Mouse (Mus musculus): ENCODE measurements at regions not wholly inside any gene's neighbourhood (a gene's known extent, or its start where the extent isn't known, plus 50 kb on each side); places are given as distances from the start of the nearest gene placed in this dataset.

GRCm38 (mm10) chr9:61478862-61479261 is 106.7 kb downstream of the Tle3 start:
- DNase-seq (ENCODE audit: low read depth, low spot score), result peak; percentile 70
- Histone ChIP-seq H3K27me3 (ENCODE audit: control insufficient read depth, insufficient read depth, low read length, poor library complexity, severe bottlenecking) (no peaks in the 10 kb centered on the region), H3K36me3 (ENCODE audit: control insufficient read depth, insufficient read depth, low read length, poor library complexity, severe bottlenecking) (no peaks in the 10 kb centered on the region)

DNA sequence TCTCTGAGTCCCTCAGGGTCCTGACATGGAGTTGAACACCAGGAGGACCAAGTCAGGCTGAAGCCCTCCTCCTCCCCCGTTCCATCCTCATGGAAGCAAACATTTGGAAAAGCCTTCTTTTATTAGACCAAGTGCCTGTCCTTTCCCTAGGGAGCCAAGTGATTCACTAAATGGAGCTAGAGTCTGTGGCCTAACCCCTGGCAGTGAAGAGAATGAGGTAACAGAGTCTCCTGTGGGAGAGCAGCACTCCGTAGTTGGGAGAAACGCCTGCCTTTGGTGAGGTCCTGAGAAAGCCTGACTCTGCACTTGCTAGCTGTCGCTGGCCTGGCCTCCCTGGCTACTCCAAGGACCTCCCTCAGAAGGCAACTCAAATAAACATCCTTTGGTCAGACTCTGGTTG is 104.2 kb downstream of the Tle3 start:
- H3K36me3 ChIP-seq (ENCODE audit: control insufficient read depth, insufficient read depth, low read length, poor library complexity, severe bottlenecking), result no peaks in the 10 kb centered on the region
- no peaks in the 10 kb centered on the region for H3K27me3 ChIP-seq (ENCODE audit: control insufficient read depth, insufficient read depth, low read length, poor library complexity, severe bottlenecking)
- no peak for DNase-seq (ENCODE audit: low read depth, low spot score)

DNA sequence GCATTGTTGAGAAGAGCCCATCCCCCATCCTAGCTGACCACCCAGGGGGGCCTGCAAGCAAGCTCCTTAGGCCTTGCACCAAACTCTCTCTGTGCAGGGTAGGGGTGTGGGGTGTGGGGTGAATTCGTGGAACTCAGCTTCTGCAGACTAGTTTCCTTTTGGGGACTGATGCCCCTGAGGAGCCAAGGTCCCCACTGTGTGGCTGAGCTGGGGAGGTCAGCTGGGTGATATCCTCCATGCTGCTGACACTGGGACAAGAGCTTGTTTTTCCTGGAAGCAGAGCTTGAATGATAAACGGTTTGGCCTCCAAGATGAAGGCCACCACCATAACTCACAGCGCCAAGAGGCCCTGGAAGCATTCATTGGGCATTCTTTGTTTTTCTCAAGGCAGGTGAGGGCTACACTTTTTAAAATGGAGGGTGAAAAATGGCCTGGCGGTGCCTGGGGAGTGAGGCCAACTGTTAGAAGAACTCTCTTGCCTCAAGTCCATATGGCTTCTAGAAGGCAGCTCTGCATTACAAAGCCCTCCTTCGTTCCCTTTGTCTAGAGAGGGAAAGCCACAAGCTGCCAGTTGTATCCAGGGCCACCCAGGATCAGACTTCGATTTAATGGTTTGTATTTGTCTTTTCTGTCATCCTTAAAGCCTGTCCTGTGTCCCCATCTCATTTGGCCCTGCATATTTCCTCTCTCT is 98.8 kb downstream of the Tle3 start:
- no peaks in the 10 kb centered on the region for H3K36me3 ChIP-seq (ENCODE audit: control insufficient read depth, insufficient read depth, low read length, poor library complexity, severe bottlenecking)
- DNase-seq (ENCODE audit: low read depth, low spot score), result no peak
- no peaks in the 10 kb centered on the region for H3K27me3 ChIP-seq (ENCODE audit: control insufficient read depth, insufficient read depth, low read length, poor library complexity, severe bottlenecking)

GRCm38 (mm10) chr9:61468897-61469509 is 96.8 kb downstream of the Tle3 start:
- no peak for DNase-seq (ENCODE audit: low read depth, low spot score)
- Histone ChIP-seq H3K36me3 (ENCODE audit: control insufficient read depth, insufficient read depth, low read length, poor library complexity, severe bottlenecking) (no peaks in the 10 kb centered on the region), H3K27me3 (ENCODE audit: control insufficient read depth, insufficient read depth, low read length, poor library complexity, severe bottlenecking) (no peaks in the 10 kb centered on the region)

- DNase-seq (ENCODE audit: low read depth, low spot score), result no peak
- no peaks in the 10 kb centered on the region for H3K27me3 ChIP-seq (ENCODE audit: control insufficient read depth, insufficient read depth, low read length, poor library complexity, severe bottlenecking)
- H3K36me3 ChIP-seq (ENCODE audit: control insufficient read depth, insufficient read depth, low read length, poor library complexity, severe bottlenecking), result no peaks in the 10 kb centered on the region
These were observed 96.2 kb downstream of the Tle3 start for GRCm38 (mm10) chr9:61468368-61468848.
